Mouse (Mus musculus): ENCODE data around the gene Lalba. TPM values are rescaled to one million over a fixed set of nuclear protein-coding genes. Genes with fewer than 3 reads are reported as not detected.

Lalba gene
- total RNA-seq, 2 experiments from 2014 or later = not detected

GRCm38 (mm10) chr15:98511386-98511928, 28.9 kb upstream of the Lalba start:
- intact Hi-C loops (cut with DNase I) = loop anchor here (2.0 to 5.0 kb wide), 2 partner anchors 56 to 105 kb away; no protein-coding TSS in a partner anchor
- peak overlapping the region; percentile 75 for H3K4me3 ChIP-seq

GRCm38 (mm10) chr15:98510438-98511385, 28.2 kb upstream of the Lalba start:
- Histone ChIP-seq H3K4me3 (peak overlapping the region; percentile 75), H3K27ac (peak overlapping the region; percentile 76)
- peak; percentile 86 for DNase-seq
- peak; percentile 71 for TF ChIP-seq CTCF (IDR thresholded peaks at IDR 0.05)
- intact Hi-C loops (cut with DNase I) = loop anchor here (2.0 to 5.0 kb wide), 2 partner anchors 57 to 106 kb away; no protein-coding TSS in a partner anchor

More at GRCm38 (mm10) chr15:98511386-98511928, 28.9 kb upstream of the Lalba start:
- peak overlapping the region; percentile 76 for H3K27ac ChIP-seq
- TF ChIP-seq CTCF (IDR thresholded peaks at IDR 0.05) = no peak
- no peak for DNase-seq

GRCm38 (mm10) chr15:98509387-98509786, 26.9 kb upstream of the Lalba start:
- TF ChIP-seq CTCF (IDR thresholded peaks at IDR 0.05) = no peak
- DNase-seq = no peak
- no peak overlapping the region for H3K27ac ChIP-seq
- intact Hi-C loops (cut with DNase I) = loop anchor here (1.0 kb wide), 1 partner anchor 25 kb away; no protein-coding TSS in a partner anchor
- no peak overlapping the region for H3K4me3 ChIP-seq

GRCm38 (mm10) chr15:98507321-98507720, 24.8 kb upstream of the Lalba start:
- intact Hi-C loops (cut with DNase I) = no loop called here
- no peak for TF ChIP-seq CTCF (IDR thresholded peaks at IDR 0.05)
- Histone ChIP-seq H3K4me3 (no peak overlapping the region), H3K27ac (no peak overlapping the region)
- DNase-seq = no peak

GRCm38 (mm10) chr15:98506253-98506957, 23.9 kb upstream of the Lalba start:
- no peak for DNase-seq
- intact Hi-C loops (cut with DNase I) = no loop called here
- TF ChIP-seq CTCF (IDR thresholded peaks at IDR 0.05) = peak; percentile 22; the same call in 1 of the 2 replicates
- Histone ChIP-seq H3K4me3 (no peak overlapping the region), H3K27ac (peak overlapping the region; percentile 46; the same call in 1 of the 2 replicates)

DNA sequence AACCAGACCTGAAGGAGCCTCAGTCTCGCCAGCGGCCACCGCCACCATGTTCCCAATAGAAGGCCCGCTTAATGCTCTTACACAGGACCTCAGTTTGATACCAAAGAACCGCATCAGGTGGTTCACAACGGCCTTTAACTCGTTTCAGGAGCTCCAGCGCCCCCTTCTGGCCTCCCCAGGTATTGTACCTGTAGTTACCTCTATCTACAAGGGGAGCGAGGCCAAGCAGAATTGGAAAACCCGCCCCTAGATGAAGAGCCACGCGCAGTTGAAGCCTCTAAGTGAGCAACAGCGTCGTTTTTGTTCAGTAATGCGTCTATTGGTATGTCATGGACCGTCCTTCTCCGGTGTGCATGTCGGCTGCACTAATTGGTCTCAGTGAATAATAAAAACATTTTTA, 22.0 kb upstream of the Lalba start:
- Histone ChIP-seq H3K4me3 (no peak overlapping the region), H3K27ac (no peak overlapping the region)
- intact Hi-C loops (cut with DNase I) = no loop called here
- DNase-seq = peak; percentile 77
- peak; percentile 78 for TF ChIP-seq CTCF (IDR thresholded peaks at IDR 0.05)

GRCm38 (mm10) chr15:98503317-98503716, 20.8 kb upstream of the Lalba start:
- Histone ChIP-seq H3K4me3 (no peak overlapping the region), H3K27ac (no peak overlapping the region)
- intact Hi-C loops (cut with DNase I) = no loop called here
- TF ChIP-seq CTCF (IDR thresholded peaks at IDR 0.05) = no peak
- no peak for DNase-seq

- Histone ChIP-seq H3K27ac (no peak overlapping the region), H3K4me3 (no peak overlapping the region)
- no peak for TF ChIP-seq CTCF (IDR thresholded peaks at IDR 0.05)
- intact Hi-C loops (cut with DNase I) = no loop called here
- no peak for DNase-seq
Measured at GRCm38 (mm10) chr15:98497631-98498030, 15.1 kb upstream of the Lalba start.

- TF ChIP-seq CTCF (IDR thresholded peaks at IDR 0.05) = no peak
- DNase-seq = no peak
- no peak within 1 kb of the TSS for H3K4me3 ChIP-seq
- peak within 1 kb of the TSS; percentile 20; the same call in 1 of the 2 replicates for H3K27ac ChIP-seq
- intact Hi-C loops (cut with DNase I) = no loop called here
Measured at GRCm38 (mm10) chr15:98492102-98492501, 9.6 kb upstream of the Lalba start, which contains the start of gene Olfr279. Olfr279 (plus strand) TSS chr15:98492402.

DNA sequence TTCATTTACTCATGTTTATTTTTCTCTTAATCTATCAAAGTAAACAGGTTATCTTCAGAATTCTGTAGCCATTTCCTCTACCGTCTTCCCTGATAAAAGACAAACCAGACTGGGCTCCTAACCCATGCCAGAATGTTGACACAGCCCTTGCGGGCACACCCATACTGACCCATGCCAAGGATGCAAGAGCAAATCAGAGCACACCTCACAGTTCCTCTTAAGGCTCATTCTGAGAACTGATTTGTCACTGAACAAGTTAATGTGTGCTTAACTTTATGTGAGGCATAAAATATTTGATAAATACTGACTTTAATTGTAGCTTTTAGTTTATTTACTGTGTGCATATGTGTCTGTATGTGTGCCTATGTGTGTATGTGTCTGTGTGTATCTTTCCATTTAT, 8.8 kb upstream of the Lalba start:
- intact Hi-C loops (cut with DNase I) = no loop called here
- TF ChIP-seq CTCF (IDR thresholded peaks at IDR 0.05) = no peak
- Histone ChIP-seq H3K4me3 (no peak overlapping the region), H3K27ac (peak overlapping the region; percentile 12; the same call in 1 of the 2 replicates)
- DNase-seq = no peak

- intact Hi-C loops (cut with DNase I) = no loop called here
Measured at GRCm38 (mm10) chr15:98486433-98487021, 4.0 kb upstream of the Lalba start.

More at GRCm38 (mm10) chr15:98486433-98487021, 4.0 kb upstream of the Lalba start:
- no peak for DNase-seq
- H3K4me3 ChIP-seq = no peak overlapping the region
- H3K27ac ChIP-seq = no peak overlapping the region
- TF ChIP-seq CTCF (IDR thresholded peaks at IDR 0.05) = no peak
